Mouse (Mus musculus): ENCODE data around the gene Rps6ka4. TPM values are rescaled to one million over a fixed set of nuclear protein-coding genes. Genes with fewer than 3 reads are reported as not detected.

The Rps6ka4 gene
- polyA plus RNA-seq, 1 experiment from 2014 or later = 5.4 TPM

DNA sequence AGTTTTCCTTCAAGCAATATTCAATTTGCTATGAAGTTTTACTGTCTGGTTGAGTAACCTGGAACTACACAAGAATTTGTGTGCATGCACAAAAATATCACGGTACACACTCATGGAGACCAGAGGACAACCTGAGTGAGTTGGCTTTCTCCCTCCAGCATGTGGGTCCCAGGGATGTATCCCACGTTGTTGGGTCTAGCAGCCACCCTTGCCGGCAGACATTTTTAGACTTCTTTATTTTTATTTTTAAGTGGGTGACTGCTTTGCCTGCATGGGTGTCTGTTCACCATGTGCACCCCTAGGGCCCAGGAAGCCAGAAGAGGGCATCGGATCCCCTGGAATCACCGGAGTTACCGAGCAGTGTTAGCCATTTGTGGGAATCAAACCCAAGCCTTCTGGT, 15.1 kb downstream of the Rps6ka4 start:
- no peak overlapping the region for H3K4me2 ChIP-seq (replicated peaks)
- H3K9ac ChIP-seq (replicated peaks) = no peak overlapping the region
- 86% methylated on average over 6 of the region's 6 CpGs for WGBS
- H3K27me3 ChIP-seq = peaks cover 27% of the 10 kb centered on the region
- no peak overlapping the region for H3K27ac ChIP-seq
- ATAC-seq = no peak
- no peak overlapping the region for H3K4me3 ChIP-seq (replicated peaks)
- H3K4me1 ChIP-seq (replicated peaks) = peaks cover 14% of the 10 kb centered on the region
- no peaks in the 10 kb centered on the region for H3K36me3 ChIP-seq
- H3K9me3 ChIP-seq = no peaks in the 10 kb centered on the region

DNA sequence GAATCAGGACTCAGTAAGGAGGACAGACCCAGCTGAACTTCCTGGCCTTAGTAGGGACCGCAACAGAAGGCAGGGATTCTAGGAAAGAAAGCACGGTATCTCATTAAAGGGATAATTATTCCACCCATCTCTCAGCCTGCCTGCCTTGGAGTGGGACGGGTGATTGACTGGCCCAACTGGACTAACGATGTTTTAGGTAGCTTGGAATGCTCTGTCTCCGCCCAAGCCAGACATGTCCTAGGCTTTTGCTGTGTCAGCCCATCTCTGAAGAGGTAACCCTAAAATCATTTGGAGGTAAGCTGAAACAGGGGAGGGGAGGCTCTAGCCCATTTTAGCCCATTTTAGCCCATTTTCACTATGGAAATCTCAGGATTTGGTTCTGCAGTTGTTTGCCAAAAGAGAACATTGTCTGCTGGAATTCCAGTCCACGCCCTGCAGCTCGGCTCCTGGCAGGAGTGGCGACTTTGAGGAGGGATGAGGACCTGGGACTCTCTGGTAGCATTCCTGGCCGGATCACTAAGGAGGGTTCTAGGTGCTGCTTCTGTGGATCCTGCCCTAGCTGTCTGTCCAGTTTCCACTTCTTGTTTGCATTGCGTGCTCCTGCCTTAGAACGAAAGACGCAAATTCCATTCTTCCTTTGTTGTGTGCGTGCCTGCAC, 19.8 kb downstream of the Rps6ka4 start:
- H3K27me3 ChIP-seq = no peaks in the 10 kb centered on the region
- no peak overlapping the region for H3K27ac ChIP-seq
- 83% methylated on average over 13 of the region's 13 CpGs for WGBS
- no peak for ATAC-seq
- no peaks in the 10 kb centered on the region; the same call in 1 of the 2 replicates for H3K9me3 ChIP-seq
- no peak overlapping the region for H3K9ac ChIP-seq (replicated peaks)
- no peak overlapping the region for H3K4me3 ChIP-seq (replicated peaks)
- no peaks in the 10 kb centered on the region for H3K36me3 ChIP-seq
- H3K4me1 ChIP-seq (replicated peaks) = peaks cover 5% of the 10 kb centered on the region; the same call in 1 of the 2 replicates
- no peak overlapping the region for H3K4me2 ChIP-seq (replicated peaks)

DNA sequence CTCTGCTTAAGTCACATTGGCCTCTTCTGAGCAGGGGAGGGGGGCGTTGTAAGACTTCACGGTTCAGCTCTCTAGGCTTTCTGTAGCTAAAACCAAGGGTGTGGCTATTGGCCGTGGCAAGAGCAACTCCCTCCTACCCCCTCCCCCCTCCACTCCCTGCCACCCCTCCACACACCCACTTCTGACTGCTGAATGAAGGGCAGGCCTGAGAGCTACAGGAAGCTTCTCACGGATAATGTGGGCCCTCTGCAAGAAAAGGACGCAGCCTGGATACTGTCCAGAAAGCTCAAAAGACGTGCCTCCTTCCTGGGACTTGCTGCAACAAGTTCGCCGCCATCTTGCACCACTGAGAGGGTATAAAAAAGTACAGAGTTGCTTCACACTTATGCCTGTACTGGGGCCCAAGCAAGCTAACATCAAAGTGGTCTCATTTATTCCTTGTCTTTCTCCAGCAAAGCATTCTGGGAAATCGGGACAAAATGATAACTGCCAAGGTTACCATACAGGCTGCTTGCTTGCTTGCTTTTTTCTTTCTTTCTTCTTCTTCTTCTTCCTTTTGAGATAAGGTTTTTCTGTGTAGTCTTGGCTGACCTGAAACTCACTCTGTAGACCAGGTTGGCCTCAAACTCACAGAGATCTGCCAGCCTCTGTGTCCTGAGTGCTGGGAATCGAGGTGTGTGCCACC, 21.2 kb downstream of the Rps6ka4 start:
- no peak overlapping the region for H3K4me3 ChIP-seq (replicated peaks)
- no peaks in the 10 kb centered on the region; the same call in 1 of the 2 replicates for H3K9me3 ChIP-seq
- H3K27ac ChIP-seq = no peak overlapping the region
- peaks cover 5% of the 10 kb centered on the region; the same call in 1 of the 2 replicates for H3K4me1 ChIP-seq (replicated peaks)
- H3K9ac ChIP-seq (replicated peaks) = no peak overlapping the region
- no peaks in the 10 kb centered on the region for H3K36me3 ChIP-seq
- WGBS = 43% methylated on average over 10 of the region's 10 CpGs
- H3K27me3 ChIP-seq = no peaks in the 10 kb centered on the region
- H3K4me2 ChIP-seq (replicated peaks) = no peak overlapping the region
- no peak for ATAC-seq

DNA sequence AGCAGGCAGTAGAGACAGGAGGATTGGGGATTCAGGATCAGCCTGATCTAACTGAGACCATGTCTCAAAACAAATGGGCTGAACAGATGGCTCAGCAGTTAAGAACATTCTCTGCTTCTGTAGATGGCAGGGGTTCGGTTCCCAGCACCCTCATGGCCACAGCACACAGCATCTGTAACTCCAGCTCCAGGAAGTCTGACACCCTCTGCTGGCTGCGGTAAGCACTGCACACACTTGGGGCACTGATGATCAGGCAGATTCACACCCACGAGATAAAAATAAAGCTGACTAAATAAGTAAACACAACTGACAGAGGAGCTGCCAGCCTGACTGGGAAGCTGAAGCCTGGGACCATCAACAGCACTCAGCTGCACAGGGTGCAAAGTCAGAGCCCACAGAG, 25.5 kb downstream of the Rps6ka4 start:
- H3K4me1 ChIP-seq (replicated peaks) = peaks cover 5% of the 10 kb centered on the region; the same call in 1 of the 2 replicates
- WGBS = 97% methylated on average over 3 of the region's 3 CpGs
- no peak for ATAC-seq

DNA sequence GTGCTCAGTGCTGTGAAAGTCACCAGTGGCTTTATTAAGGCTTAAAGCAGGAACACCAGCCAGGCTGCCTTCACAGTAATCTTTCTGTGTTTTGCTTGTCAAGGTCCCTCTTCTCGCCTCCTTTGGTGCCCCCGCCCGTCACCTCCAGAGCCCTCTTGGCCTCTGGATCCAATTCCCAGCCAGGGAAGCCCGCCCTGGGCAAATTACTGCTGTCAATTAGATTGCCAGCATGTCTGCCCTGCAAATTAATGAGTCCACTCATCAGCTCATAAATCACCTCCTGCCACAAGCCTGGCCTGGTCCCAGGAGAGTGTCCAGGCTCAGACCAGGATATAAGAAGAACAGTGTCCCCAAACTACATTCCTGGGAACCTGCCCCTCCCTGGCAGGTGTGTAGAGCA, 26.1 kb downstream of the Rps6ka4 start:
- Histone ChIP-seq H3K9me3 (no peaks in the 10 kb centered on the region; the same call in 1 of the 2 replicates), H3K27ac (no peak overlapping the region), H3K4me2 (replicated peaks) (no peak overlapping the region), H3K9ac (replicated peaks) (no peak overlapping the region), H3K27me3 (no peaks in the 10 kb centered on the region), H3K4me1 (replicated peaks) (peaks cover 5% of the 10 kb centered on the region; the same call in 1 of the 2 replicates), H3K36me3 (no peaks in the 10 kb centered on the region), H3K4me3 (replicated peaks) (no peak overlapping the region)
- WGBS = 51% methylated on average over 4 of the region's 4 CpGs
- ATAC-seq = no peak

More for the DNA sequence above, 25.5 kb downstream of the Rps6ka4 start:
- H3K27me3 ChIP-seq = no peaks in the 10 kb centered on the region
- no peak overlapping the region for H3K9ac ChIP-seq (replicated peaks)
- H3K4me2 ChIP-seq (replicated peaks) = no peak overlapping the region
- H3K36me3 ChIP-seq = no peaks in the 10 kb centered on the region
- H3K27ac ChIP-seq = no peak overlapping the region
- H3K4me3 ChIP-seq (replicated peaks) = no peak overlapping the region
- no peaks in the 10 kb centered on the region; the same call in 1 of the 2 replicates for H3K9me3 ChIP-seq

Small RNAs within 50 kb of the gene (microRNA-seq; reads per million reads assigned to microRNA genes)
- not detected for gene Mir5046

Other genes with a start within 250 kb of the Rps6ka4 start
- 0.22 and 0.51 TPM in 2 replicates for gene Ccdc88b, start 17.6 kb upstream of the Rps6ka4 start, polyA plus RNA-seq (2015; fragmentation: Nextera tagmentation; extraction: Ambion mirVana)
- 136 and 139 TPM in 2 replicates for gene Trmt112, start 69.1 kb upstream of the Rps6ka4 start, polyA plus RNA-seq (2015; fragmentation: Nextera tagmentation; extraction: Ambion mirVana)
- gene Prdx5, start 69.5 kb upstream of the Rps6ka4 start, polyA plus RNA-seq (2015; fragmentation: Nextera tagmentation; extraction: Ambion mirVana) = 231 and 236 TPM in 2 replicates
- 14.5 and 18.3 TPM in 2 replicates for gene Esrra, start 81.2 kb upstream of the Rps6ka4 start, polyA plus RNA-seq (2015; fragmentation: Nextera tagmentation; extraction: Ambion mirVana)
- gene Catsperz, start 84.7 kb upstream of the Rps6ka4 start, polyA plus RNA-seq (2015; fragmentation: Nextera tagmentation; extraction: Ambion mirVana) = 0.55 TPM in 1 of 2 replicates, not detected in the other
- 0.28 and 0.79 TPM in 2 replicates for gene Kcnk4, start 93.9 kb upstream of the Rps6ka4 start, polyA plus RNA-seq (2015; fragmentation: Nextera tagmentation; extraction: Ambion mirVana)
- 75.5 and 84.3 TPM in 2 replicates for gene Bad, start 101.2 kb upstream of the Rps6ka4 start, polyA plus RNA-seq (2015; fragmentation: Nextera tagmentation; extraction: Ambion mirVana)
- 46.1 and 50.3 TPM in 2 replicates for gene Gpr137, start 101.8 kb upstream of the Rps6ka4 start, polyA plus RNA-seq (2015; fragmentation: Nextera tagmentation; extraction: Ambion mirVana)
- gene Ppp1r14b, start 134.3 kb upstream of the Rps6ka4 start, polyA plus RNA-seq (2015; fragmentation: Nextera tagmentation; extraction: Ambion mirVana) = 116 and 151 TPM in 2 replicates
- 9.6 and 11.6 TPM in 2 replicates for gene Plcb3, start 135.8 kb upstream of the Rps6ka4 start, polyA plus RNA-seq (2015; fragmentation: Nextera tagmentation; extraction: Ambion mirVana)
- 88.5 and 100 TPM in 2 replicates for gene Fkbp2, start 139.9 kb upstream of the Rps6ka4 start, polyA plus RNA-seq (2015; fragmentation: Nextera tagmentation; extraction: Ambion mirVana)
- gene Vegfb, start 147.0 kb upstream of the Rps6ka4 start, polyA plus RNA-seq (2015; fragmentation: Nextera tagmentation; extraction: Ambion mirVana) = 23.2 and 28.3 TPM in 2 replicates
- 24.2 and 25.4 TPM in 2 replicates for gene Dnajc4, start 151.9 kb upstream of the Rps6ka4 start, polyA plus RNA-seq (2015; fragmentation: Nextera tagmentation; extraction: Ambion mirVana)
- 20.2 and 21.7 TPM in 2 replicates for gene Nudt22, start 155.5 kb upstream of the Rps6ka4 start, polyA plus RNA-seq (2015; fragmentation: Nextera tagmentation; extraction: Ambion mirVana)
- 15.6 and 15.8 TPM in 2 replicates for gene Trpt1, start 155.5 kb upstream of the Rps6ka4 start, polyA plus RNA-seq (2015; fragmentation: Nextera tagmentation; extraction: Ambion mirVana)
- gene Fermt3, start 178.8 kb upstream of the Rps6ka4 start, polyA plus RNA-seq (2015; fragmentation: Nextera tagmentation; extraction: Ambion mirVana) = 3.9 and 4.8 TPM in 2 replicates
- 258 and 273 TPM in 2 replicates for gene Stip1, start 199.3 kb upstream of the Rps6ka4 start, polyA plus RNA-seq (2015; fragmentation: Nextera tagmentation; extraction: Ambion mirVana)
- gene Macrod1, start 216.2 kb upstream of the Rps6ka4 start, polyA plus RNA-seq (2015; fragmentation: Nextera tagmentation; extraction: Ambion mirVana) = 2.9 and 3.0 TPM in 2 replicates